Mouse (Mus musculus): ENCODE measurements around the gene Olfr524. TPM values are rescaled to one million over a fixed set of nuclear protein-coding genes. Genes with fewer than 3 reads are reported as not detected.

Olfr524 gene
- polyA plus RNA-seq (2015; fragmentation: Nextera tagmentation; extraction: Ambion mirVana) = not detected in 2 replicates

DNA sequence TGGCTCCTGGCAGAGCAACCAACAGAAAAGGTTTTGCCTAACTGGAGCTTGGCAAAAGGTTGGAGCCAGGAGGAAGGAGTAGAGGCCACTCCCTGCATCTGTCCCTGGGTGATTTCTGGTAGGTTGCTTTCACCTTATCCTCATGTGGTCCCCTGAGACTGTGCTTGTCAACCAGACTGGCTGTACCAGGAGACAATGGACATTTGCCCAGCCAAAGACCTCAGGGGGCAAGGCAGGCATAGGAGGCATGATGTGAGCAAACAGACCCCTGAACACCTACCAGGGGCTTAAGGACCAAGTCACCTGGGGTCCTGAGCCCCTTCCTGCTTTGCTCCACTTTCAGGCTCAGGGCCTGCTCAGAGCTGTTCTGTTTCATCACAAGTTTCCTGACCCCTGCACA, at the start of gene Olfr524:
TSS of gene Olfr524 (minus strand) at position 101 of the 400 bp plus-strand sequence.
- no peaks in the 10 kb centered on the region for H3K4me1 ChIP-seq (ENCODE audit: insufficient read depth, low read depth, low read length)
- DNase-seq (ENCODE audit: low spot score) = no peak
- H3K4me2 ChIP-seq (replicated peaks; ENCODE audit: low read depth, low read length) = no peak within 1 kb of the TSS
- no peak for TF ChIP-seq CTCF (IDR thresholded peaks at IDR 0.05)
- no peak for TF ChIP-seq EP300 (IDR thresholded peaks at IDR 0.05)
- no peak within 1 kb of the TSS for H3K9ac ChIP-seq (replicated peaks; ENCODE audit: low read depth)
- no peaks in the 10 kb centered on the region for H3K9me3 ChIP-seq (ENCODE audit: low read length)
- ATAC-seq = no peak
- no peaks in the 10 kb centered on the region for H3K27me3 ChIP-seq (replicated peaks; ENCODE audit: insufficient read depth, low read length)
- H3K36me3 ChIP-seq (ENCODE audit: insufficient read depth, low read length) = no peaks in the 10 kb centered on the region
- H3K4me3 ChIP-seq (ENCODE audit: low read depth, low read length) = no peak within 1 kb of the TSS
- no peak within 1 kb of the TSS for H3K27ac ChIP-seq (ENCODE audit: low read length)

DNA sequence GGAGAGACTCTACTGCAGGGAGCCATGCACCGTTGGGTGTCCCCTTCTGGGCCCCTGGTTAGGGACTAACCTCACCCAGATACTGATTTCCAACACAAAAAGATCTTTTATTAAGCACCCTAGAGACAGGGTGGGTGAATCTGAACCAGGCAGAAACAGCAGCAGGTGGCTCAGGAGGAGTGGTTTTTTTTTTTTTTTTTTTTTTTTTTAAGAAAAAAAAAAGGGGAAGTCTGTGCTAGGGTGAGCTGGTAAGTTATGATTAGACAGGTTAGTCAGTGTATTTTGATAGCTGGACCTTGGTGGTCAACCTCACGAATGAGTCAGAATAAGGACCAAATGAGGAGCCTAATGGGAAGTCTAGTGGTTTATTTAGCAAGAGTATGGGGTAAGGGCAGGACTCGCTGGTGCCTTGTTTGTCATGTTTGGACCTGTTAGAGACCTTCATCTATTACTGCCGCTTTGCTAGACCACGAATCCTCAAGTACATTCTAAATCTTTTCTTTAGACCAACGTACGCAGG, 48.1 kb upstream of the Olfr524 start:
- ATAC-seq (no peak), DNase-seq (ENCODE audit: low spot score) (no peak)
- Histone ChIP-seq H3K36me3 (ENCODE audit: insufficient read depth, low read length) (no peaks in the 10 kb centered on the region), H3K4me3 (ENCODE audit: low read depth, low read length) (no peak overlapping the region), H3K4me2 (replicated peaks; ENCODE audit: low read depth, low read length) (no peak overlapping the region), H3K27ac (ENCODE audit: low read length) (no peak overlapping the region), H3K9me3 (ENCODE audit: low read length) (no peaks in the 10 kb centered on the region), H3K27me3 (replicated peaks; ENCODE audit: insufficient read depth, low read length) (no peaks in the 10 kb centered on the region), H3K4me1 (ENCODE audit: insufficient read depth, low read depth, low read length) (no peaks in the 10 kb centered on the region), H3K9ac (replicated peaks; ENCODE audit: low read depth) (no peak overlapping the region)
- 74% methylated on average over 7 of the region's 7 CpGs for WGBS
- TF ChIP-seq EP300 (IDR thresholded peaks at IDR 0.05) (no peak), CTCF (IDR thresholded peaks at IDR 0.05) (no peak)

DNA sequence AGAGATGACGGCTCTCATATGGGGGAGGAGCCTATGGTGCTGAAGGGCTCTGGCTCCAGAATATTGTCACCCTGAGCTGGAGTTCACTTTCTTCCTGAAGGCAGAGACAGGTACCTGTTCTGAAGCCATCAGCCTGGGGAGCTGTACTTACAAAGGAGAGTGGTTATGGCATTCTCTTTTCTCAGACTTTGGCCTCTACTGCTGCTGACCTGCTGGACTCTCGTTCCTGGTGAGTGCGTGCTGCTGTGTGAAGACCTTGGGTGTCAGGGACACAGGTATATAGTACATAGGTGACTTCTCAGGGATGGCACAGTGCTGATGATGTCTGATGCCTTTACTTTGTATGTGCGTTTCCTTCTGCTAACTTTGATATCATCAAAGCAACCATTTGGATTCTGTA, 41.5 kb upstream of the Olfr524 start, which contains the start of gene 5830411N06Rik:
TSS of gene 5830411N06Rik (plus strand) at position 69 of the 400 bp plus-strand sequence.
- 75% methylated on average over 4 of the region's 4 CpGs for WGBS
- no peak within 1 kb of the TSS for H3K27ac ChIP-seq (ENCODE audit: low read length)
- TF ChIP-seq CTCF (IDR thresholded peaks at IDR 0.05) = no peak
- no peak for TF ChIP-seq EP300 (IDR thresholded peaks at IDR 0.05)
- H3K27me3 ChIP-seq (replicated peaks; ENCODE audit: insufficient read depth, low read length) = no peaks in the 10 kb centered on the region
- H3K9me3 ChIP-seq (ENCODE audit: low read length) = no peaks in the 10 kb centered on the region
- no peaks in the 10 kb centered on the region for H3K4me1 ChIP-seq (ENCODE audit: insufficient read depth, low read depth, low read length)
- H3K4me3 ChIP-seq (ENCODE audit: low read depth, low read length) = no peak within 1 kb of the TSS
- DNase-seq (ENCODE audit: low spot score) = no peak
- ATAC-seq = no peak
- H3K4me2 ChIP-seq (replicated peaks; ENCODE audit: low read depth, low read length) = no peak within 1 kb of the TSS
- no peak within 1 kb of the TSS for H3K9ac ChIP-seq (replicated peaks; ENCODE audit: low read depth)
- H3K36me3 ChIP-seq (ENCODE audit: insufficient read depth, low read length) = no peaks in the 10 kb centered on the region

DNA sequence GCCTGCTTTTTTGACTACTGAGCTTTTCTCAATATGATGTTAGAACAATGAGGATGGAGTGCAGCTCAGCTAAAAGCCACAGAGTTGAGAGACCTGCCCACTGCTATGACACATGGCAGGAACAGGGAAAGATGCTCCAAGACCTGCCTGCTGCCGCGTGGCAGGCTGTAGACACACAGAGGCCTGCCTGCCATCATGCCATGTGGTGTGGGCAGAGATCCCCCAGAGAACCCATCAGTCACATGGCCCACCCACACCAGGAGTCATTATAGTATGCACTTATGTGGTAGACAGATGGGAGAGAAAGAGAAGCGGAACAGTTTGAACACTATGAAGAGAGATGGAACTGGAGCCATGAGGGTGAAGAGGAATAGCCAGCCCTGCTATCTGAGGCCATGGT, 27.9 kb upstream of the Olfr524 start:
- ATAC-seq = no peak
- Histone ChIP-seq H3K4me2 (replicated peaks; ENCODE audit: low read depth, low read length) (no peak overlapping the region), H3K9ac (replicated peaks; ENCODE audit: low read depth) (no peak overlapping the region), H3K27ac (ENCODE audit: low read length) (no peak overlapping the region), H3K36me3 (ENCODE audit: insufficient read depth, low read length) (no peaks in the 10 kb centered on the region), H3K9me3 (ENCODE audit: low read length) (no peaks in the 10 kb centered on the region), H3K27me3 (replicated peaks; ENCODE audit: insufficient read depth, low read length) (no peaks in the 10 kb centered on the region), H3K4me1 (ENCODE audit: insufficient read depth, low read depth, low read length) (no peaks in the 10 kb centered on the region), H3K4me3 (ENCODE audit: low read depth, low read length) (no peak overlapping the region)
- TF ChIP-seq CTCF (IDR thresholded peaks at IDR 0.05) (no peak), EP300 (IDR thresholded peaks at IDR 0.05) (no peak)
- 92% methylated on average over 3 of the region's 3 CpGs for WGBS
- DNase-seq (ENCODE audit: low spot score) = no peak

DNA sequence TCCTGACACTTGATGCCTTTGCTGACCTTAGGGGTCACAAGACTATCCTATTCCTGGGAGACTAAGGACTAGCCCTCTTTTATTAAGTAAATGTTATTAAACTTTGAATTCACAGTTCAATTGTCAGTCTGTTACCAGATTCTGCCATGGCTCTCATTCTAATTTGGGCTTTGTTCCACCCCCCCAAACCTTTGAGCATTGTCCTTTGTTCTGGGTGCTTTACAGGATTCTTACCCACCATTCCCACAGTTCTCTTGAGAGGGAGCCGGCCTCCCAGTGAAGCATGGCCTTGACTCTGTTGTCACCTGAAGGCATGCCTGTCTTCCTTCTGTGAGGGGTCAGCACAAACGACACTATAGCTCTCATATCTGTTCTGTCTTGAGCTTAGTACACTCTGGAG, 25.3 kb upstream of the Olfr524 start:
- no peaks in the 10 kb centered on the region for H3K27me3 ChIP-seq (replicated peaks; ENCODE audit: insufficient read depth, low read length)
- no peak overlapping the region for H3K4me2 ChIP-seq (replicated peaks; ENCODE audit: low read depth, low read length)
- no peaks in the 10 kb centered on the region for H3K36me3 ChIP-seq (ENCODE audit: insufficient read depth, low read length)
- H3K27ac ChIP-seq (ENCODE audit: low read length) = no peak overlapping the region
- H3K4me3 ChIP-seq (ENCODE audit: low read depth, low read length) = no peak overlapping the region
- no peaks in the 10 kb centered on the region for H3K9me3 ChIP-seq (ENCODE audit: low read length)
- no peak overlapping the region for H3K9ac ChIP-seq (replicated peaks; ENCODE audit: low read depth)
- no peak for TF ChIP-seq CTCF (IDR thresholded peaks at IDR 0.05)
- TF ChIP-seq EP300 (IDR thresholded peaks at IDR 0.05) = no peak
- ATAC-seq (no peak), DNase-seq (ENCODE audit: low spot score) (no peak)
- no peaks in the 10 kb centered on the region for H3K4me1 ChIP-seq (ENCODE audit: insufficient read depth, low read depth, low read length)
- 72% methylated on average over 2 of the region's 2 CpGs for WGBS

DNA sequence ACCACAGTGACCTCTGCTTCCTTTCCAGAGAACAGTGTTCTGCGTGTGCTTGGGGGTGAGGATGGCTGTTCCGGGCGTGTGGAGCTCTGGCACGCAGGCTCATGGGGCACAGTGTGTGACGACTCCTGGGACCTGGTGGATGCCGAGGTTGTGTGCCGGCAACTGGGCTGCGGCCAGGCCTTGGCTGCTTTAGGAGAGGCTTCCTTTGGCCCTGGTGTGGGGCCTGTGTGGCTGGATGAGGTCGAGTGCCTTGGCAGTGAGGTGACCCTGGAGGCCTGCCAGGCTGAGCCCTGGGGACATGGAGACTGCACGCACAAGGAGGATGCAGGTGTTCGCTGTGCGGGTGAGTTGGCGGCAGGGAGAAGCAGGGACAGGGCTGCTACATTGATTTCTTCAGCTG, 22.7 kb upstream of the Olfr524 start:
- TF ChIP-seq EP300 (IDR thresholded peaks at IDR 0.05) = no peak
- TF ChIP-seq CTCF (IDR thresholded peaks at IDR 0.05) = no peak
- Histone ChIP-seq H3K4me3 (ENCODE audit: low read depth, low read length) (no peak overlapping the region), H3K27me3 (replicated peaks; ENCODE audit: insufficient read depth, low read length) (no peaks in the 10 kb centered on the region), H3K4me1 (ENCODE audit: insufficient read depth, low read depth, low read length) (no peaks in the 10 kb centered on the region), H3K9me3 (ENCODE audit: low read length) (no peaks in the 10 kb centered on the region), H3K9ac (replicated peaks; ENCODE audit: low read depth) (no peak overlapping the region), H3K27ac (ENCODE audit: low read length) (no peak overlapping the region), H3K4me2 (replicated peaks; ENCODE audit: low read depth, low read length) (no peak overlapping the region), H3K36me3 (ENCODE audit: insufficient read depth, low read length) (no peaks in the 10 kb centered on the region)
- WGBS = 82% methylated on average over 13 of the region's 13 CpGs
- no peak for DNase-seq (ENCODE audit: low spot score)
- ATAC-seq = no peak

DNA sequence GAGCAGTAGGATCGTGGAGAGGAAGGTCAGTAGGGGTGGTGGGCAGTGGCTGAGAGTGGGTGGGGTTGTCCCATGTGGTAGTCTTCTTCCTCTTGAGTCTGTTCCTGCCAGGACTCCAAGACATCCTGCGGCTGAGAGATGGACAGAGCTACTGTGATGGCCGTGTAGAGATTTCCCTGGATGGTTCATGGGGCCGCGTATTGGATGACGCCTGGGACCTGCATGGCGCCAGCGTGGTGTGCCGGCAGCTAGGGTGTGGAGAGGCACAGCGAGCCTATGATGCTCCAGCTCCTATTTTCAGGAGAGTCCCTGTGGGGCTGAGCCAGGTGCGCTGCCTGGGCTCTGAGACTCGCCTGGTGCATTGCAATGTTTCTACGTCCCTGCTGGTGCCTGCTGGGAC, 18.4 kb upstream of the Olfr524 start:
- WGBS = 77% methylated on average over 13 of the region's 13 CpGs

More for the DNA sequence above, 18.4 kb upstream of the Olfr524 start:
- H3K4me1 ChIP-seq (ENCODE audit: insufficient read depth, low read depth, low read length) = no peaks in the 10 kb centered on the region
- H3K36me3 ChIP-seq (ENCODE audit: insufficient read depth, low read length) = no peaks in the 10 kb centered on the region
- no peak for ATAC-seq
- TF ChIP-seq CTCF (IDR thresholded peaks at IDR 0.05) (no peak), EP300 (IDR thresholded peaks at IDR 0.05) (no peak)
- no peak overlapping the region for H3K4me3 ChIP-seq (ENCODE audit: low read depth, low read length)
- no peak overlapping the region for H3K27ac ChIP-seq (ENCODE audit: low read length)
- H3K9me3 ChIP-seq (ENCODE audit: low read length) = no peaks in the 10 kb centered on the region
- no peak overlapping the region for H3K4me2 ChIP-seq (replicated peaks; ENCODE audit: low read depth, low read length)
- DNase-seq (ENCODE audit: low spot score) = no peak
- H3K27me3 ChIP-seq (replicated peaks; ENCODE audit: insufficient read depth, low read length) = no peaks in the 10 kb centered on the region
- H3K9ac ChIP-seq (replicated peaks; ENCODE audit: low read depth) = no peak overlapping the region

Measured in lung, postnatal 0 days (tissue).